Mouse (Mus musculus) naive thymus-derived CD4-positive, alpha-beta T cell, adult 2 months (primary cell): ENCODE data around the gene Gm20388.
A peak's percentile ranks its signal among the peaks of the same experiment; 100 is the strongest.

Source experiments
- DNase-seq: peaks from one replicate; pipeline ENCODE4 v3.0.0-alpha.2; 2011; ENCODE audit warnings: low read depth

Gm20388 gene

DNA sequence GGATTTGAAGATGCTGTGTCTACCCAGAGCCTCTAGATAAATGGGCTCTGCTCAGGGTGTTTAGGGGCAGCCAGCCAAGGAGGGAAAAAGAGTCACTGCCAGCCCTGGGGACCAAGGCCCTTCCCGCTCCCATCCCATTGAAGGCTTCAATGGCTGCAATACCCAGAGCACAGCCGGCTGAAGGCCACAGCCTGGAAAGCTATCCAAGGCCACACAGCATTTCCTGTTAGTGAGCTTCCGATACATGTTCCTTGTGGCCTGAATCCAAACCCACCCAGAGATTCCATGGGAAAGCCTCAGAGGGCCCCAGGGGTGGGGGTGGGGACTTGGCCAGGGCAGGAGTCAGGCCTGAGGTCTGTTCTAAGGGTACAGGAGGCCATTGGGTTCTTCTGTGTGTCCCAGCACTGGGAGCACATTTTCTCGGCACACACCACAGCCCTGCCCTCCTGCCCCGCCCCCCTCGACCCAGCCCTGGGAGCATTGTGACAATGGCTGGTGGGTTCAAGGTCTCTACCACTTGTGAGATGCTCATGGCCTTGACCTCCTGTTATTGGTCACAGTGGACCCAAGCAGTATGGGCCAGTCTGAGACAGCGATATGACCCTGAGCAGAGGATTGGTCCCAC is 294.2 kb downstream of the Gm20388 start:
- no peak for DNase-seq

DNA sequence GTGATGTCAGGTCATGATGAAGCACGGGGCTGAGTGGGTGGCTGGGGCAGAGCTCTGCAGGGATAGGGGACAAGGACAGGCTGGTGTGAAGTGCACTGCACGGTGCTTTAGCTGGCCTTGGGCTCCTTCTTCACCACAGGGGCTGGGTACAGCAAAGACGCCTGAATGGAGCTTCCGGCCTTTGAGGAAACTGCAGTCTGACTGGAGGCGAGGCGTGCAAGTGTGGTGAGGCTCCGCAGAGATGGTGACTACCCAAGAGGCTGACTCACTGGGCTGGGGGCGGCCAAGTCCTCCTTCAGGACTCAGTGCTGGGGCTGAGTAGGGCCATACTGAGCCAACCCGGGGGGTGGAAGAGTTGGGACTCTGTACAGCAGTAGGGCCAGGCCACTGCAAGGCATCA is 295.3 kb downstream of the Gm20388 start:
- DNase-seq = peak; percentile 13

DNA sequence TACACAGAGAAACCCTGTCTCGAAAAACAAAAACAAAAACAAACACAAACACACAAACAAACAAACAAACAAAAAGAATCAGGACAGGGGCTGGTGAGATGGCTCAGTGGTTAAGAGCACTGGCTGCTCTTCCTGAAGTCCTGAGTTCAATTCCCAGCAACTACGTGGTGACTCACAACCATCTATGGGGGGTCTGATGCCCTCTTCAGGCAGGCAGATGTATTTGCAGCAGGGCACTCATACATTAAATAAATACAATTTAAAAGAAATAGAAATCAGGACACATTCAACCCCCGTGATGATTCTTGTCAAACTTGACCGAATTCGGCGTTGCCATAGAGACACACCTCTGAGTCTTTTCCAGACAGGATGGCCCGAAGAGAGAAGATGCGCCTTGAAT is 296.7 kb downstream of the Gm20388 start:
- DNase-seq = no peak

DNA sequence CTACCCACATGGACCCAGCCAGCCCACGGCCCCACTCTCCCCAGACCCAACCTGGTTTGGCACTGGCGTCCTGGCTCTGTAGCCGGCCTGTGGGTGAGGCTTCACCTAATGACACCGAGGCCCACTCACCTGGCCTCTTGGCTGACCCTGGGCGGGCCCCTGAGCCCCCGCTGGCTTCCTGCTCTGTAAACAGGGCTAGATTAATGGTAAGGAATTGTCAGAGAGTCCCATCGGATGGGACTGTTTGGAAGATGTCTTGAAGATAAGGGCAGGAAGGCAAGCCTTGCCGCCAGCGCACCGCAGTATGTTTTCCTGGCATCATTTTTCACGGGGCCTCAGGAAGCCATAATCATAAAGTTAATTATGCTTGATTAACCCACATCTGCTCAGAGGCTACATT is 297.5 kb downstream of the Gm20388 start:
- DNase-seq = no peak

DNA sequence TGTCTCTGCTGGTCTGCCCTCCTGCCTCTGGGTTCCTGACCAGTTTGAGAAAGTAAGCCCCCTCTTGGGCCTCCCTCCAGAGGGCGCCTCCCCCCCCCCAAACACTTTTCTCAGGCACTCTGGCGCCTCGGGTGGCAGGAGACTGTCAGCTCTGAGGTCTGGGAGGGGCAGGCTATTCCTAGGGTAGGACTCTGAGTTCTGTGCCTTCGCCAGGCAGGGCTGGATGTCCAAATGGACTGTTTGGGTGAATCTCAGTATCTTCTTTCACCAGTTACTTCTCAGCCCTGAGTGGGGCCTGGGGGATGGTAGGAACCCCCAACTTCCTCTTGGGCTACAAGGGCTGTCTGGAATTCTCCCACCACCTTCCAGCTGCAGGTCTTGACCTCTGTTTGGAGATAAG is 300.7 kb downstream of the Gm20388 start:
- DNase-seq = no peak

DNA sequence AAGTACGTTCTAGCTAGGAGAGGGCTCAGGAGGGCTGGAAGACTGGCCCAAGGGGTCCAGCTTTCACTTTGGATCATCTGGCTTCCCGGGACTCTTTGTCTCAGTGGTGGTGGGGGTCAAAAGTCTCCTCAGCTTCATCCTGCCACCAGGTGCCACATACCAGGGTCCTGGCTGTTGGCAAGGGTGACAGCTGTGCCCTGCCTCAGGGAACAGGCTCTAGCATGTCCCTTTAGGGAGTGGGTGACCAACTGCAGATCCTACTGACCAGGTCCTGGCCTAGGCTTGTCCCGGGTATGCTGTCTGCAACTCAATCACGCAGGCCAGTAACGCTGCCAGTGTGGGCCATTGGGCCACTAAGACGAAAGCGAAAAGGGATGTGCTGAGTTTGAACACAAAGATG is 302.0 kb downstream of the Gm20388 start:
- no peak for DNase-seq

DNA sequence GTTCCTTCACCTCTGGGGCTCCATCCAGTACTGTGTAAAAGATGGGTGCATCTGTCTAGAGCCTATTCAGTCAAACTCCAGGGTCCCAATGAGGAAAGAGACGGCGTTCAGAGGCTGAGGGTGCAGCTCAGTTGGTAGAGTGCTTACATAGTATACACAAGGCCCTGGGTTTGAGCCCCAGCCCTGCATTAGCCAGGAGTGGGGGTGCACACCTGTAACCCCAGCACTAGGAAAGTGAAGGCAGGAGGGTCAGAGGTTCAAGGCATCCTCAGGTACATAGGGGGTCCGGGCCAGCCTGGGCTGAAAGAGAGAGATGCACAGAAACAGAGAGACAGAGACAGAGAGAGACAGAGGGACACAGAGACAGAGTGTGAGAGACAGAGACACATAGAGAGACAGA is 302.6 kb downstream of the Gm20388 start:
- DNase-seq = no peak

DNA sequence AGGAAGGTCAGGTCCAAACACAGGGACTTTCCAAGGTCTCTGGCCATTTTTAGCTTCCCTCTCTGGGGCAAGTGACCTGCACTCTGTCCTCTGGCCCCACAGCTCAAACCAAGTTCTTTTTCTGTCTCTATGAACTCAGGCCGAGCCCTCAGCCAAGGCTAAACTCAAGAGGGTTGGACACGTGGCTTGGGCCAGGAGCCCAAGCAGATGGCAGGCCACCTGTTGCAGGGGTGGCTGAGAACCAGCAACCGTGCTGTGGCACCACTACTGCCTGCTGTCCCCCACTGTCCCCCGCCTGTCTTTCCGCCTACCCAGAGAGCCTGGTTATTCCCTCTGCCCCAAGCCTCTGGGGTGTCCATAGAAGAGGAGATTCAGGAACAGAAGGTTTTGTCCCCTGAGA is 303.3 kb downstream of the Gm20388 start:
- DNase-seq = no peak

DNA sequence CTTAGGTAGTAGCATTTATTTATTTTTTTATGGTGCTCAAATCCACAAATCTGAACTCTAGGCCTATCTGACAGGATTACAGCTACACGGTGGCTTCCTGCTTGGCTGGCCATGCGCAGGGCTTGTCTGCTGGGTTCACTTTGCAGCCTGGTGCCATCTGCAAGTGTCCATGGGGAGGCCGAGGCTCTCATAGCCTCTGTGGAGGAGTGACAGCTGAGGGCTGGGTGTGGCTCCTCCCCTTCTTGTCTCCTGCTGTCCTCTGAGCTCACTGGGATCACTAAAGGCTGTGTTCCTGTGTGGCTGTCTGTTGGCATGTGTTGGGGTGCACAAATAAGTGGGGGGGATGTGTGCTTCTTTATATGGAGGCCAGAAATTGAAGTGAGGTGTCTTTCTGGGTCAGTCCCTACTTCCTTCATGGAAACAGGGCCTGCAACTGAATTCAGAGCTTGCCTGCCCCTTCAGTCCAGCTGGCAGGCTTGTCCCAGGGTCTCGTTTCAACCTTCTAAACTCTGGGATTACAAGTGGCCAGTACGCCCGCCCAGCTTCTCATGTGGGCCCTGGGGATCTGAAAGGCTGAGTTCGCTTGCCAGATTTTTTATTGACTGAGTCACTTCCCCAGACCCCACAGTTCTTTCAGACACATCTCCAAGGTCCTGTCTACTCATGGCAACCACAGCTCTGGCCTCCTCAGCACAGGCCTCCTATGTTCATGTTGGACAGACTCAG is 304.9 kb downstream of the Gm20388 start:
- no peak for DNase-seq

DNA sequence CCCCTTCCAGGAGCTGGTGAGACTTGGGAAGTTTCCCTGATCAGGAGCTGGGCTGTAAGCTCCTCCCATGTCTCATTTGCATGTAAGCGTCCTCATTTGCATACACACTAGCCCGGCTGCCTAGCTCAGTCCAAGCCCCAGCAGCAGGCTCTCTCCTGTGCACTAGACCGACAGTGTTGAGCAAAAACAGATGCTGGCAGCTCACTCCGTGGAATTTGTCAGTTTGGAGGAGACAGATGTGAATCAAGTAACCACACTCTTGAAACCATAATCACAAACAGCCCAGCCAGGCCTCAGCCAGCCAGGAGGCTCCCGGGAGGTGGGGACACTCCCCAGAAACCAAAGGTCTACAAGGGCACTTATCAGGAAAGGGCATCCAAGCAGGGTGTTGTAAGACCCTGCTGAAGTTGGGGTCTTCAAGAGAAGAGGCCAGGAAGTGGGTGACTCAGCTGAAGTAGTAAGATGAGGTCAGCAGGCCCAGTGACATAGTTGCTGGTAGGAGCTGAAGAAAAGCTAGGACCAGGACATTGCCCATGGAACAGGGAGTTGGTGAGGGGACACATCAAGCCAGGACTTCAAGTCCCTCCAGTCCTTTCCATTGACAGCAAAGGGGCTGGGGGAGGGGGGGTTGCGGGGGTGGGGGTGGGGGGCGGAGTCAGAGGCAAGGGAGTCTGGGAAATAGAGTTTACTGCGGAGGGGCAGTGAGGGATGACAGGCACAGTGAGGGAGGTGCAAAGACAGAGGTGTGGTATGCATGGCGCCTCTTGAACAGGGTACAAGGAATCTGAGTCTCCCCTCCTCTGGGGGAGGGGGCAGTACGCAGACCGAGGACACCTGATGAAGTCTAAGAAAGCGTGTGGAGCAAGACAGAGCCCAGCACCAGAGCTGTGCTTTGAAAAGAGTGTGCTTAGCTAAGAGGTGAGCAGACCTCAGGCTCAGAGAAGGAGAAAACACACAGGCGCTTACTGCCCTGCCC is 306.5 kb downstream of the Gm20388 start:
- no peak for DNase-seq

DNA sequence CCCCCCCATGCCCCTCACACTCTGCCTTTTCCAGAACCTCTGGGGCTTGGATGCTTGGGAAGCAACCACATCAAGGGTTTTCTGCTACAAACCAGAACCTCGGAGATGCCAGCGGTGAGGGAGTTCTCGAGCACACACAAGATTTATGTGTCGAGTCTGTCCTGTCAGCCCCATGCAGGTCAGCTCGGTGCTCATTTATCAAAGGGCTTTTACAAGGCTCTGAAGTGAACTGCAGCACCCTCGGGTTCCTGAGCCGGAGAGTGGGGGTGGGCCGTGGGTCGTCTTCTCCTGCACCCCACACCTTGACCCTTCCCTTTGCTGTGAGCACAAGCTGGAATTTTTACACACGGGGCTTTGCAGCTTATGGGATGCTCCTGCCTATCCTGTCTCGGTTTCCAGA is 311.9 kb downstream of the Gm20388 start:
- no peak for DNase-seq

DNA sequence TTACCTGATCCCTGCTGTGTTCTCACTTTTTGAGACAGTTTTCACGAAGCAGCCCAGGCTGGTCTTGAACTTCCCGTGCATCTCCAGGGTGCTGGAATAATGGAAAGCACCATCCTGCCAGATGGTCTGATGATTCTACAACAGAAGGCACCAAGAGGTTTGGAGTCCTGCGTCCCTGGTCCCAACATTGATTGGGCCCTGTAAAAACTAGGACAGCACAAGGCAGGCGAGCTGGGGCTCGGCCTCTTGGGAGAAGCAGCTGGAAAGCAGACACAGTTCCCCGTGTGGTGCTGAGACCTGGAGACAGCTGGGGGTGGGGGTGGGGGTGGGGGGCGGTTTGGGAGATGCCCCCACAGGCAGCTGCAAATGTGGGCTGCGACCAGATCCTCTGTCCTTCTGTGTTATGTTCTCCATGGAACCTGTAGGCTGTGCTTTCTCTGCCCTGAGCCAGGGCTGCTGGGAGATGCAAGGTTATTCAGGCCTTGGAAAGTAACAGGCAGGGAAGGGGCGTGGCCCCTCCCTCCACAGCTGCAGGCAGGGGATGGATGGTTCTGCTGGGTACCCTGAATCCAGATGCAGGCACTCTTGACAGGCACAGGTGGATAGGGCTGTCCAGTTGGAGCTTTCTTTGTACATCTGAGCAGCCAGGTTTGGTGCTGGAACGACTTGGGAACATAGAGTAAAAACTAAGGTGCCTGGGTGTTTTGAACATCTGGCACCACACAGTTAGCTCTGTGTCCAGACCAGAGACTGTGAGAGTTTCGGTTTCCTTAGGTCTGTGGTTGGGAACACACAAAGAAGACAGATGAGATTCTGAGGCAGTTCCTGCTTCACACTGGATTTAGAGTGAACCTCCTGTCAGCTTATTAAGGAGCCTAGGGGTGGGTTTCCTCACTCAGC is 314.1 kb downstream of the Gm20388 start:
- DNase-seq = no peak

DNA sequence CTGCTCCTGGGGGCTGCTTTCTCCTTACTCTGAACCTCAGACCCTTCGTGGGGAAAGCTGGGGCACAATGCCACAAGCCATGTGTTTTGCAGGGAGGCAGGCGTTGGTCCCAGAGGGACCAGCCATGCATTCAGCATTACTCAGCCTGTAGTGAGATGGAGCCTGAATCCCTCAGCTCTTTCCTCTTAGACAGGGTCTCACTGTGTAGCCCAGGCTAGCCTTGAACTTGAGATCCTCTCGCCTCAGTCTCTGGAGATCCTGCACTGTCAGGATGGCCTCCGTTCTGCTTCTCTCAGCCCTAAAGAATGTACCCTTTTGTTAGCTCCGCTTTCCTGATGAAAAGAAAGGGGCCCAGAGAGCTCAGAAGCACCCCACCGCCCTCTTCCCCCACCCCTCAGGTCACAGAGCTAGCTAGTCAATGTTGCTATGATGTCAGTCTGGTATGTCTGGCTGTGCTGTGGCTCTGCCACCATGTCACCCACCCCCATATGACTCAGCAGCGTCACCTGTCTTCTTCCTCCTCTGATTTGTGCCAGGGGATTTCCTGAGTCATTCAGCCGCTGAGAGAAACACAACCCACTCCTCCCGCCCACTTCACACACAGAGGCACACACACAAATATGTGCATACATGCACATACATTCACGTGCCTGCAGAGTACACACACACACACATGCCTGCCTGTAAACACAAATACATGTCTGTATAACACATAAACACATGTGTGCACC is 314.9 kb downstream of the Gm20388 start:
- no peak for DNase-seq

DNA sequence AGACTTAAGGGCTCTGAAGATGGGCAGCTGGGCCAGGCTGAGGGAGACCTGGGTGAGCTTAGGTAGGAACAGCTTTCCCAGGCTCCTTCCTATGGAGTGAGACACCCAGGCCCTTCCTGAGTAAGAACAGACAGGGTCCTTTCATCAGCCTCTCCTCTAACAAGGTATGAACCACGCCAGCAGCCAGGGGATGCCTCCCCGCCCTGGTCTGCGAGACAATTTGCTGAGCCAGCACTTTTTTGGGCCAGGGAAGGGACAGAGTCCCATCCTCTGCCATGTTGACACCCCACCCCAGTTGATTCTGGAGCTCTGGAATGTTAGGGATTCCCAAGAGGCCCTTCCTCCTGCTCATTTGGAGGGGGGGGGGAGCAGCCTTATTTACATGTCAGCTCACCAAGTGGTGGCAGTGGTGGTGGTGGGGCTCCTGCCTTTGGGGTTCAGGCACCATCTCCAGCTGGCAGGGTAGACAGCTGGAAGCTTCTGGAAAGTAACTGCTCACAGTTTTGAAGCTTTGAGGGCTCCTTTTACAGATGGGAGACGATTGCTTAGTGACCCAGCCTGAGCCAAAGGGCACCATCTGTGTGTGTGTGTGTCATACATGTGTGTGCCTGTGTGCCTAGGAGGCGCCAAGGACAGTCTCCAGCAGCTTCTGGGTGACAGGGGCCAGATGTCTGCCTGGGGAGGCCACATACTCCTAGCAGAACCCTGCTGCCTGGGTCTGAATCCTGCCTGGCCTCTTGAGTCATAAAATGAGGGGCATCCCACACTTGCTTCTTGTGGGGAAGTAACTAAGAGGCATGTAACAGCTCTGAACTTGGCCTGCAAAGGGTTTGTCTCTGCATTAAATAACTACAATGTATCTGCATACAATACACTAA is 316.3 kb downstream of the Gm20388 start:
- DNase-seq = no peak

DNA sequence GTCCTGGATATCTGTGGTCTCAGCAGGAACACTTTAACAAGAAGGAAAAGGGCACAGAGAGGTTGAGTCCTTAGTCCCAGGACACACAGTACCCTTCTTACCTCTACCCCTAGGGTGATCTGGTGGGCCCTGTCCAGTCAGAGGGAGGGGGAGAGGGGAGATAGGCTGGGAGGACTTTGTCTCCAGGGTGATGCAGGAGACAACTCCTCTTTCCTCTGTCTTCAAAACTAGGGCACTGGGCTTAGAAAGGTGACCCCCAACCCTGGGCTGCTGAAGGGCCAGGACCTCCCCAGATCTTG is 316.9 kb downstream of the Gm20388 start:
- no peak for DNase-seq

DNA sequence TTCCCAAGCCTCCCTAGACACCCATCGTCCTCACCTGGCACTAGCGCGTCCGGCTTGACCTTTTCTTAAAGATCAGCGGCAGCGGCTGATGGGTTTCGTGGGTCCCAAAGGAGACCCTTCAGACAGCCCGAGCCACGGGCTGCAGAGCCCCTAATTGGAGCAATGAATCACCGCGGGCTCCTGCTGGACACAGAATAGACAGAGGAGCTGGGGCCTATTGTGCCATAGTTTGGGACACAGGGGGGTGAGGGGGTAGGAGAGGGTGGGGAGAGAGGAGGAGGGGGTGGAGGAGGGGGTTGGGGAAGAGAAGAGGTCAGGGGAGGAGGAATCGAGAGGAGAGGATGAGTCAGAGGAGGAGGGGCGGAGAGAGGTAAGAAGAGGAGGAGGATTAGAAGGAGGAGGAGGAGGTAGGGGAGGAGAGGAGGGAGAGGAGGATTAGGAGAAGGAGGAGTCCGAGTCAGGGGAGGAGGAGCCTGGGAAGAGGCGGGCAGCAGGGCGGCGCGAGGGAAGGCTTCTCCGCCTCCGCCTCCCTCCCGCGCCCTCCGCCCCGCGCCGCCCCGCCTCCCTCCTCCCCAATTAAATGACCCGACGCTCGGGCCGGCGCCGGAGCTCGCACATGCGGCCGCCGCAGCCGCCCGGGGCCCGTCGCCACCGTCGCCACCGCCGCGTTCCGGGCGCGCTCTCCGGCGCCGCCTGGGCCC is 317.4 kb downstream of the Gm20388 start, which contains the start of gene Gse1:
Gse1 (plus strand) TSS at position 566 of the 701 bp plus-strand sequence.
- no peak for DNase-seq

DNA sequence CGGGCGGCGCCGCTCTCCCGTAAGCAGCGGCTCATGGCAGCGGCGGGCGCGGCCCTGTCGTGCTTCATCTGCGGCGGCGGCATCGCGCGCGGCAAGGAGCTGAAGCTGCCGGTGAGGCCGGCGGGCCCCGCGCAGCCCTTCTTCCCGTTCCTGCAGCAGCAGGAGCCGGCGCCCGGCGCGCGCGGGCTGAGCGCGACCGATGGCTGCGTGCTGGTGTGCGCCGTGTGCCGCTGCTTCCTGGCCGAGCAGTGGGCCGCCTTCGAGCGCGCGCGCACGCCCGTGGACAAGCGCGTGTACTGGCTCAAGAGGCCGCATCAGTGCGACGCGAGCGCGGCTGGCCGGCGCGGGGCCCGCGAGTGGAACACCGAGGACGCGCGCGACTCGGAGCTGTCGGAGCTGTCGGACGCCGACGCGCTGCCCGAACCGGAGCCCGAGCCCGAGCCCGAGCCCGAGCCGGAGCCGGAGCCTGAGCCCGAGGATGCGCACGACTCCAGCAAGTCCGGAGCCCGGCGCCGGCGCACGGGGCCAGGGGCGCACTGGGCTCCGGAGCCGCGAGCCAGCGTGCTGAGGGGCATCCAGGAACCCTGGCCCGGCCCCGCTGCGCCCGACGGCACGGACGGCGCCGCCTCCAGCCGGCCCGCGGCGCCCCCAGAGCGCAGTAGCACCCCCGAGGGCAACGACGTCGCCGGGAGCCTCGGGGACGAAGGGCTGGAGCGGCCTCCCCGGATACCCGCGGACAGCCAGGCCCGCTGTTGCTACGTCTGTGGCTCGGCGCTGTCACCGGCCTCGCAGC is 318.3 kb downstream of the Gm20388 start:
- DNase-seq = no peak

DNA sequence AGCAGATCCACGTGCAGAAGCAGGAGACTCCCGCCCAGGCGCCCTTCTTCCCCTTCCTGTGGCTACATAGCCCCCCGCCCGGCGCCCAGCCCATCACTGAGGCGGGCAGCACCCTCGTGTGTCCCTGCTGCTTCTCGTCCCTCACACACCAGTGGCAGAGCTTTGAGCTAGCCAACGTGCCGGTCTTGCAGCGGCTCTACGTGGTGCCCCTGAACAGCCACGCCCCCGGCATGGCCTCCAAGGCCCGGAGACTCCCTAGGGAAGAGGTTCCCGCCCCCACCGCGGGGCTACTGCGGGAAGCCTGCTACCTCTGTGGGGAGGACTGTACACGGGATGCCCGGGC is 318.9 kb downstream of the Gm20388 start:
- no peak for DNase-seq

DNA sequence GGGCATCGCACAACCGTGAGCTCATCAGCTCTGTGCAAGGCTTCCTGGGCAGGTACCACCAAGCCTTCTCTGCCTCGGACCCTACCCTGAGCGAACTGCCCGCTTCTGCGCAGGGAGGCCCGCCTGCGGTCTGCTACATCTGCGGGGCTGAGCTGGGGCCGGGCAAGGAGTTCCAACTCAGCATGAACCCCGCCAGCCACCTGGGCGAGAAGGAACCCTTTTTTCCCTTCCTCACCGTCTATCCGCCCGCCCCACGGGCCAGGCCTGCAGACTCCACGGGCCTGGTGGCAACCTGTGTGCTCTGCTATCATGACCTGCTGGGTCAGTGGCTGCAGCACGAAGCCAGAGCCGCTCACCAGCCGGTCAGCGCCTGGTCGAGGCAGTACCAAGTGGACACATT is 319.4 kb downstream of the Gm20388 start:
- no peak for DNase-seq
